Mouse (Mus musculus): ENCODE results near the gene Gm20388. TPM values are rescaled to one million over a fixed set of nuclear protein-coding genes. Genes with fewer than 3 reads are reported as not detected.

Gm20388 gene
- polyA plus RNA-seq, 1 experiment from 2014 or later, result 47.1 TPM

DNA sequence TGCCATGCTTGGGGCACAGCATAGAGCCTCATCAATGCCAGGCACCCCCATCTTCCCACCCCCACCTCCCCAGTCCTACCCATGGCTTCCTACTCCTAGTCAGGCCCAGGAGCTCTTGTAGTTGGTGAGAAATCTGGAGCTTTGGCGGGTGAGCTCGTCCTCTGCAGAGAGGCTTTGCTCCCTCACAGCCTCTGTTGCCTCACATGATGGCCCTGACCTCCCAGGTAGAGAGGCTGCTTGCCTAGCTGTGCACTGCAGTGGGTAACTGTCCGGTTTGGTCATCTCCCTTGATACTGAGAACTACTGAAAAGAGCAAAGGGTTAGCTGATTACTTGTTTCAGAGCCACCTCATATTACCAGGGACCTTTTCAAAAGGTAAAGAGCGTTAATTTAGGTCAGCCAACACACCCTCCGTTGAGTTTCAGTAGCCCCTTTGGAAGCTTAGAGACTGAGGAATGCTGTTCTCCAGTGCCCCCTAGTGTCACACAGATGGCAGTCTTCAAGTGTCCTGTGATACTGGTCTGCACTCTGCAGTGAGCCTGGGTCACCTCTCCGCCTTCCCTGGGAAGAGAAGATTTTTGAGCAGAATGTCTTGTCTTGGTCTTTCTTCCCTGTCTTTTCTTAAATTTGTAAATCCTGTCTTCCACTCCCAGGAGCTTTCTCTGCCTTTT, 16.9 kb downstream of the Gm20388 start:
- 71% methylated on average over 6 of the region's 6 CpGs for WGBS (ENCODE audit: missing documents)
- peaks cover 96% of the 10 kb centered on the region for H3K79me2 ChIP-seq (ENCODE audit: inconsistent target)
- no peak overlapping the region for H3K27ac ChIP-seq
- no peaks in the 10 kb centered on the region for H3K36me3 ChIP-seq (ENCODE audit: inconsistent target)
- no peak overlapping the region for H3K4me3 ChIP-seq (ENCODE audit: inconsistent target)

DNA sequence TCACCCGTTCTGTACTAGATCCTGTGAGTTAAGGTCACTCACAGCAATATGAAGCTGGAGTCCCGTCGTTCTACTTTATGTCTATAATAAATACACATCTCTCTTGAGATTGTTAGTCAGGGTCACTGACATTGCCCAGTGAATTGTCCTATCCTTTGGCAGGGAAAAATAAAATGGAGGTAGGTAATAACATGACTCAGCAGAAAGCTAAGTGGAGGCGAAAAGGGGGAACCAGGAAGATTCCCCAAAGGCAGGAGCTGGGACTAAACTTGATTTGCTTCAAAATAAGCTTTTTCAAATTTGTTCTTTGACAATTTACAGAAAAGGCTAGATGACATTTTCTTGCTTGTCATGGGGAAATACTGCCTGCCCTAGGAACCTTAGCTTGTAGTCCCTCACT, 20.7 kb downstream of the Gm20388 start:
- WGBS (ENCODE audit: missing documents), result 88% methylated on average over 4 of the region's 4 CpGs
- Histone ChIP-seq H3K27ac (no peak overlapping the region), H3K79me2 (ENCODE audit: inconsistent target) (peaks cover 63% of the 10 kb centered on the region), H3K36me3 (ENCODE audit: inconsistent target) (no peaks in the 10 kb centered on the region; the same call in 1 of the 2 replicates), H3K4me3 (ENCODE audit: inconsistent target) (no peak overlapping the region)

DNA sequence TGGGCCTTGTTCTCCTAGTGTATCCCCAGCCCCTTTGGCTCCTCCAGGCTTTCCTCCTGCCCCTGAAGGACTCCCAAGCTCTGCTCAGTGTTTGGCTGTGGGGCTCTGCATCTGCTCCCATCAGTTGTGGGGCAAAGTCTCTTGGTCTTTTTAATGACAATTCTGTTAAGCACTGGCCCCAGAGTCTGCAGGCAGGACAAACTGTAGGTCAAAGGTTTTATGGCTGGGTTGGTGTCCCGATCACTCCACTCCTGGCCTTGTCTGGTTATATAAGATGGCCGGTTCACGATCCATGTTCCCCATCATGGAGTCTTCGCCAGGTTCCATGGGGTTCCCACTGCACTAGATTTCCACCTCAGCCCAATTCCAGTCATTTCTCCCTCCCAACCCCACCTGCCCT, 23.0 kb downstream of the Gm20388 start:
- Histone ChIP-seq H3K36me3 (ENCODE audit: inconsistent target) (no peaks in the 10 kb centered on the region; the same call in 1 of the 2 replicates), H3K79me2 (ENCODE audit: inconsistent target) (peaks cover 43% of the 10 kb centered on the region), H3K27ac (no peak overlapping the region), H3K4me3 (ENCODE audit: inconsistent target) (no peak overlapping the region)
- WGBS (ENCODE audit: missing documents), result 97% methylated on average over 4 of the region's 4 CpGs

DNA sequence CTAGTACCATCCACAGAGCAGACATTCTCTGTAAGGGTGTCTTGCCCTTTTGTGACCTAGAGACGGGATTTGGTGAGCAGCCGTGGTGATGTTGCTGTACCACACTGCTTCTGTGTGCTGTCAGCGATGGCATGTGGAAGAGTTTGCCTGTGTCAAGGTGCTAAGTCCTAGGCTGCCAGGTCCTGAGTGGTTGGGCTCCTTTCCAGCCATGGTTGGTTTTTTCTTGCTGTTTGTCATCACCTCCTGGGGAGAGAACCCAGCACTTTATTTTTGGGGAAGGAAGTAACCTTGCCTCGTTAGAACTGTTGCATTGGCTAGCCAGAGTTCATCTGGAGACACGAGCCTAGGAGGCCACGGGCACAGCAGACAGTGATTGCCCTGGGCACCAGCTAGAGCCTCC, 24.9 kb downstream of the Gm20388 start:
- WGBS (ENCODE audit: missing documents), result 35% methylated on average over 6 of the region's 6 CpGs
- Histone ChIP-seq H3K27ac (no peak overlapping the region), H3K36me3 (ENCODE audit: inconsistent target) (no peaks in the 10 kb centered on the region; the same call in 1 of the 2 replicates), H3K79me2 (ENCODE audit: inconsistent target) (peaks cover 24% of the 10 kb centered on the region), H3K4me3 (ENCODE audit: inconsistent target) (no peak overlapping the region)

DNA sequence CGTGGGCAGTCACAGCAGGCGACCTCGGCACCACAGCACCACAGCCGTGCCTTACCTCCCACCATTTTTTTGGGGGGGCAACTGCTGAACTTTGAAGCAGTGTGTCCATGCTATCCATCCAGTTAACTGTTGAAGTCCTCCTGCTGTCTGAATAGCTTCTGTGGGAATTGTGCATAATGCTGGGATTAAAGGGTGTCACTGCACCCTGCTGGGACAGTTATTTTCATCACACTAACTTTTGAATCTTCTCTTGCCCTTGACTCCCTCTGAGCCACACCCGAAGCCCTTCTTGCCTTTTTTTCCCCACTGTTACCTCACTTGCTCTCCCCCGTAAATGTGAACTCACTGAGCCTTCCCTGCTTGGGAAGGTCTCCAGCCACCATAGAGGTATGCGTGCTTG, 27.8 kb downstream of the Gm20388 start:
- Histone ChIP-seq H3K79me2 (ENCODE audit: inconsistent target) (no peaks in the 10 kb centered on the region; the same call in 1 of the 2 replicates), H3K36me3 (ENCODE audit: inconsistent target) (peaks cover 17% of the 10 kb centered on the region; the same call in 1 of the 2 replicates), H3K4me3 (ENCODE audit: inconsistent target) (no peak overlapping the region), H3K27ac (no peak overlapping the region)
- WGBS (ENCODE audit: missing documents), result 96% methylated on average over 7 of the region's 7 CpGs

DNA sequence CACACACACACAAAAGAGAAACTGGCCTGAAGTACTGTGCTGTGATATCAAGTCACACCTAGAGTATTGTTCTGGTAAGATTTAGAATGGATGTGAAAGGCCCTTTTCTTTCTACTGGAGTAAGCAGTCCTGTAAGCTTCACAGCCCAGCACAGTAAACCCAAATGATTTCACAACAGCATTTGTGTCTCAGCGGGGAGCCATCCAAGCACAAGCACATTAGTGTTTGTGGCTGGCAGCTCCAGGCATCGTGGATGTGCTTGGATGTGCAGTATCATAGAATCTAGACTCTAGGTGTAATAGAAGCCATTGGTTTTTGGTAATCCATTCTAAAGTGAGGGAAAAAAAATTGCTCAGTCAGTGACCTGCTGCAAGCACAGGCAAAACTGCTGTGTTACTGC, 28.7 kb downstream of the Gm20388 start:
- no peak overlapping the region for H3K4me3 ChIP-seq (ENCODE audit: inconsistent target)
- 85% methylated on average over 2 of the region's 2 CpGs for WGBS (ENCODE audit: missing documents)
- no peak overlapping the region for H3K27ac ChIP-seq
- H3K36me3 ChIP-seq (ENCODE audit: inconsistent target), result peaks cover 17% of the 10 kb centered on the region; the same call in 1 of the 2 replicates
- H3K79me2 ChIP-seq (ENCODE audit: inconsistent target), result no peaks in the 10 kb centered on the region; the same call in 1 of the 2 replicates

DNA sequence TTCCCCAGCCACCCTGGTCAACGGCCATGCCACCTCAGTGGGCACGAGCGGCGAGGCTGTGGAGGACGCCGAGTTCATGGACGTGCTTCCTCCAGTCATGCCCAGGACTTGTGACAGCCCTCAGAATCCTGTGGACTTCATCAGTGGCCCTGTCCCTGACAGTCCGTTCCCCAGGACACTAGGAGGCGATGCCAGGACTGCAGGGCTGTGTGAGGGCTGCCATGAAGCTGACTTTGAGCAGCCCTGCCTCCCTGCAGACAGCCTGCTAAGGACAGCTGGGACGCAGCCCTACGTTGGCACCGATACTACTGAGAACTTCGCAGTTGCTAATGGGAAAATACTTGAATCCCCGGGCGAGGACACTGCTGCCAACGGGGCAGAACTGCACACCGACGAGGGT, 30.8 kb downstream of the Gm20388 start:
- Histone ChIP-seq H3K79me2 (ENCODE audit: inconsistent target) (peaks cover 12% of the 10 kb centered on the region; the same call in 1 of the 2 replicates), H3K27ac (no peak overlapping the region), H3K36me3 (ENCODE audit: inconsistent target) (peaks cover 17% of the 10 kb centered on the region; the same call in 1 of the 2 replicates), H3K4me3 (ENCODE audit: inconsistent target) (no peak overlapping the region)
- 93% methylated on average over 18 of the region's 18 CpGs for WGBS (ENCODE audit: missing documents)

DNA sequence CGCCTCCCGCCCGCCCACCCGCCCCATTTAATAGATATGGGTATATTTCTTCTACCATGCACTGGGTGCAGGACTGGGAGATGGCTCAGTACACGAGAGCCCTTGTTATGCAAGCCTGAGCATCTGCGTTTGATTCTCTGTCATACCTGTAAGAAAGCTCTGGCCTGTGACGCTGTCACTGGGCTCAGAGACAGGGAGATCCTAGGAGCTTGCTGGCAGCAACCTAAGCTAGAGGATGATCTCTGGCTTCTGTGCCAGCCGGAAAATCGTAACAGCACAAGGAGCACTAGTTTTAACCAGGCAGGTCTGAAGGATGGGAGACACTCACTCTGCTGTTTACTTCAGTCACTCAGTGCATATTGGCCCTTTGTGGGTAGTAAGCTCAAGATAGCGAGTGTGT, 33.0 kb downstream of the Gm20388 start:
- peaks cover 17% of the 10 kb centered on the region; the same call in 1 of the 2 replicates for H3K36me3 ChIP-seq (ENCODE audit: inconsistent target)
- WGBS (ENCODE audit: missing documents), result 95% methylated on average over 8 of the region's 10 CpGs

DNA sequence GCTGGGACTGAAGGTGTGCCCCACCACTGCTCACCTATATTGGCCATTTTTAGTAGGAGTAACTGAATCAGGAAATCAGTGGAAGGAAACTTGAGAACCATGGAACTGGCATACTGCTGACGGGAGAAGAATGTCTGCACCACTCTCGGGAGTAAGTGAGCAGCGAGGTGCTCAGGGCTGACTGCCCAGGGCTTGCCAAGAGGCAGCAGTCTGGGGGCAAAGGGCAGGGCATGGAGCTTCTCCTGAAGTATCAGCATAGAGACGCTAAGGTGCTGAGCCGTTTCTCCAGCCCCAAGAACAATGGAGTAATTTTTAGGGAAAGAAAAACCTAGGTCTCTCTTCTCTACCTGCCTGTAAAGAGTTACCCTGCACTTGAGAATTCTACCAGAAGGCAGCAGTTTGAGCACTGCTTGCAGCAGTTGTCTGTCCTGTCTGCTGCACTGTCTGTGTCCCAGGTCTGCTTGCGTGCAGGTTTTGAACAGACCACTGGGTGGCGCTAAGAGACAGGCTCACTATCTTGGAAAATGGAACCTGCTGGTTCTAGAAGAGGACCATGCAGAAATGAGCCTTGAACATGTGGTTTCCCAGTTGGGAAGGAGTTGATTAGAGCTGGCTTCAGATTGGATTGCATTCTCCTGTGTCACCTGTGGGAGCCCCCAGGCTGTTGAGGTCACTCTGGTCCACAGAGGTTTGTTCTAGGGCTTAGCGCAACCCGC, 33.6 kb downstream of the Gm20388 start:
- peaks cover 12% of the 10 kb centered on the region; the same call in 1 of the 2 replicates for H3K79me2 ChIP-seq (ENCODE audit: inconsistent target)
- WGBS (ENCODE audit: missing documents), result 62% methylated on average over 9 of the region's 9 CpGs
- peaks cover 17% of the 10 kb centered on the region; the same call in 1 of the 2 replicates for H3K36me3 ChIP-seq (ENCODE audit: inconsistent target)
- H3K27ac ChIP-seq, result no peak overlapping the region
- H3K4me3 ChIP-seq (ENCODE audit: inconsistent target), result no peak overlapping the region

More for the DNA sequence above, 33.0 kb downstream of the Gm20388 start:
- Histone ChIP-seq H3K4me3 (ENCODE audit: inconsistent target) (no peak overlapping the region), H3K79me2 (ENCODE audit: inconsistent target) (peaks cover 12% of the 10 kb centered on the region; the same call in 1 of the 2 replicates), H3K27ac (no peak overlapping the region)

DNA sequence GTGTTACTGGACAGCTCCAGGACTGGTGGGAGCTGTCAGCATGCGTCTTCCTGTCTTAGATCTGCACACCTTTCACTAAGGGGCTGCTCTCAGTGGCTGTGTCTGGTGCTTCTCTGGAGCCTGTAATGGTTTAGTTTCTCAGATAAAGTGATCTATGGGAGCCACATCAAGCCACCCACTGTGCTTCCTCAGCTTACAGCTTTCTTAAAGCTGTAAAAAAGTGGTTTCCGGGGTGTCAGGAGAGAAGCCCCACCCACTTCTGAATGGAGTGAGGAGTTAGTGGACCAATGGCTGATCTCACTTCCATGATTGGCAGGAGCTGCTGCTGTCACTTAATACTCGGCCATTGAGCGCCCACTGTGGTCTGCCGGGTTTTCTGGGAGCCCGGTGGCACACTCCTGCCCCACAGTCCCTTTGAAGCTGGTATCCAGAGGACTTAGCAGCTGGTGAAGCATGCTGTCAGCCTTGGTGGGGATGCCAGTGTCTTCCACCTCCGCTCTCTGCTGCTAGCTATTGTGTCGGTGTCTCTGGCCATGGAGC, 35.8 kb downstream of the Gm20388 start:
- 94% methylated on average over 7 of the region's 8 CpGs for WGBS (ENCODE audit: missing documents)
- Histone ChIP-seq H3K27ac (no peak overlapping the region), H3K36me3 (ENCODE audit: inconsistent target) (peaks cover 28% of the 10 kb centered on the region; the same call in 1 of the 2 replicates), H3K4me3 (ENCODE audit: inconsistent target) (no peak overlapping the region), H3K79me2 (ENCODE audit: inconsistent target) (peaks cover 12% of the 10 kb centered on the region; the same call in 1 of the 2 replicates)

DNA sequence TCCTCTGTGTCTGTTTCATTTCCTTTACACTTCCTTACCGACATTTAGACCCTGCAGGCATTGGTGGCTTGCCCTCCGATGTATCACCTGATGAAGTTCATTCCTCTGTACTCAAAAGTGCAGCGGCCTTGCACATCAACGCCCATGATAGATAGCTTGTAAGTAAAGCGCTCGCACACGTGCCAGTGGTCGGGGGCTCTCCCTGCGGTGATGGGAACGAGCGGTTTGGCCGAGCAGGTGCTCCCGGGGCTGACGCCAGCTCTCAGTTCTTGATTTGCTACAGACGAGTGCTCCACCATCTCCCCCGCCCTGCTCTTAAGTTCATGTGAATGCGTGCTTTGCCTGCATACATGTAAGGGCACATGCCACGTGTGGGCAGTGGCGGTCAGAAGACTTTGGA, 37.0 kb downstream of the Gm20388 start:
- WGBS (ENCODE audit: missing documents), result 91% methylated on average over 19 of the region's 19 CpGs
- peaks cover 29% of the 10 kb centered on the region for H3K36me3 ChIP-seq (ENCODE audit: inconsistent target)

DNA sequence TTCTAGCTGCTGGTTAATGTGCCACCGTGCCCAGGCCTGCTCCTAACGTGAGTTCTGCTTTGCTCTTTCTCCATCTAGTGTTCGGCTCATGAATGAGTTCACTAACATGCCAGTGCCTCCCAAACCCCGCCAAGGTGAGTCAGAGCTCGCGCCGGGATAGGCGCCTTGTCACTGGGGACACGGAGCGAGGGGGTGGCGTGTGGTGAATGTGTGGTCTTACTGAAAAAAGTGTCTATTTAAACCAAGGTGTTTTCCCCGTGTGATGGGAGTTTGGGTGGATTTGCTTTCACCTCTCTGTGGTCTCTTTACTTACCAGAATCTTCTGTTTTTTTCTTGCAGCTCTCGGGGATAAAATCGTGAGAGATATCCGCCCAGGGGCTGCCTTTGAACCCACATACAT, 37.7 kb downstream of the Gm20388 start:
- H3K79me2 ChIP-seq (ENCODE audit: inconsistent target), result peaks cover 12% of the 10 kb centered on the region; the same call in 1 of the 2 replicates
- H3K27ac ChIP-seq, result no peak overlapping the region
- 96% methylated on average over 14 of the region's 15 CpGs for WGBS (ENCODE audit: missing documents)
- no peak overlapping the region for H3K4me3 ChIP-seq (ENCODE audit: inconsistent target)
- peaks cover 33% of the 10 kb centered on the region for H3K36me3 ChIP-seq (ENCODE audit: inconsistent target)

More for the DNA sequence above, 37.0 kb downstream of the Gm20388 start:
- no peak overlapping the region for H3K4me3 ChIP-seq (ENCODE audit: inconsistent target)
- peaks cover 12% of the 10 kb centered on the region; the same call in 1 of the 2 replicates for H3K79me2 ChIP-seq (ENCODE audit: inconsistent target)
- no peak overlapping the region for H3K27ac ChIP-seq

DNA sequence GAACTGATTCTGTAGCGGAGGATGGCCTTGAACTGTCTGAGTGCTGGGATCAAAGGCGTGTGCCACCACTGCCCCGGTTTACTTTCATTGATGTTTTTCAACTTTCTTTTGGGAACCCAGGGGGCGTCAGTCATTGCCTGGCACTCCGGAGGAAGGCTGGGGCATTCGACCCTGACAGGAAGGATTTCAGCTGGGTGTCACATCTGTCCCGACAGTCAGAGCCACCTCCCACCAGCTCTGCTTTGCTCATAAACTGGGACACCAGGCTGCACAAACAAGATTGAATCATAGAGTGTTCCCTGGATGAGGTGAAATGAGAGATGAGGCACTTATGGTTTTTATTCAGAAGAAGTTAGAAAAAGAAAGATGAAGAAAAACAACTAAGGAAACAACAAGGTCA, 41.6 kb downstream of the Gm20388 start:
- 98% methylated on average over 7 of the region's 7 CpGs for WGBS (ENCODE audit: missing documents)
- no peaks in the 10 kb centered on the region for H3K79me2 ChIP-seq (ENCODE audit: inconsistent target)
- no peak overlapping the region for H3K27ac ChIP-seq
- no peak overlapping the region for H3K4me3 ChIP-seq (ENCODE audit: inconsistent target)
- peaks cover 65% of the 10 kb centered on the region for H3K36me3 ChIP-seq (ENCODE audit: inconsistent target)

DNA sequence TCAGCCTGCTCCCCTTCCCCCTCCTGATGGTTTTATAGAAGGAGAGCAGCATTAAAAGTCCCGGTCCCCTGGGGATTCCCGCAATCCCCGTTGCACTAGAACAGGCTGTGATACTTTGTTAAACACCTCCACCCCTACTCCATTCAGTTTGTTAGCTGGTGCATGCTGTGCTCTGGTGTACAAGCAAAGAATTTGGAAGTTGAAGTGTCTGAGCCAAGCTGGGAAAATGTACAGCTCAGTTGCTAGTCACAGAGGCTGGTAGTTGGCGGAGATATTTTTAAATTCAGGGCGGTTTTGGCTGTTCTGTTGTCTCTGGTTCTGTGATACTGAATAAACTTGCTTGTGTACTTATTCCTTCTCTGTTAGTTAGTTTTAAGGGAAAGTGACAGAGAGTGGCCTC, 42.1 kb downstream of the Gm20388 start:
- WGBS (ENCODE audit: missing documents), result 91% methylated on average over 5 of the region's 5 CpGs
- Histone ChIP-seq H3K36me3 (ENCODE audit: inconsistent target) (peaks cover 65% of the 10 kb centered on the region), H3K79me2 (ENCODE audit: inconsistent target) (no peaks in the 10 kb centered on the region), H3K4me3 (ENCODE audit: inconsistent target) (no peak overlapping the region), H3K27ac (no peak overlapping the region)

DNA sequence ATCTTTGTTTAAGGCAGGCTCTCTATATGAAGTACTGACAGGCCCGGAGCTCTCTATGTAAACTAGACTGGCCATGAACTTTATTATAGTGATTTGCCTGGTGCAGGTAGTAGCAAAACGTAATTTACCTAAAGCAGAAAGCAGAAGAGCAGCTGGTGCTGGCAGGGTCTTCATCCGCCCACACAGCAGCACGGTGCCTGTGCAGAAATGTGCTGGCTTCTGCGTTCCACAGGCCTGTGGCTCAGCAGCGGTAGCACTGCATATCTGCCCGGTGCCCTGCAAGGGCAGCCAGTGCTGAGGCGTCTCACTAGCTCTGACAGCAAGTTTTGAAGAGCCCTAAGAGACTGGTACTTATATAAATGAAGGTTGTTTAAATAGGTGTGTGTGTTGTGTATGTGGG, 44.7 kb downstream of the Gm20388 start:
- WGBS (ENCODE audit: missing documents), result 93% methylated on average over 8 of the region's 8 CpGs
- no peak overlapping the region for H3K4me3 ChIP-seq (ENCODE audit: inconsistent target)
- no peak overlapping the region for H3K27ac ChIP-seq
- H3K79me2 ChIP-seq (ENCODE audit: inconsistent target), result no peaks in the 10 kb centered on the region
- H3K36me3 ChIP-seq (ENCODE audit: inconsistent target), result peaks cover 59% of the 10 kb centered on the region

Measured in macrophage (primary cell).